Mouse (Mus musculus) kidney, postnatal 25 days (tissue): ENCODE results near the gene Hipk1.
A peak's percentile ranks its signal among the peaks of the same experiment; 100 is the strongest.

Experiments
- DNase-seq, 2 experiments: peaks; one replicate each; pipeline ENCODE4 v3.0.0; 2021; ENCODE audit warnings: mixed read lengths in 2 of 2

The Hipk1 gene

GRCm38 (mm10) chr3:103745001-103745770 lies 46.2 kb downstream of the Hipk1 start:
- DNase-seq: no peak

DNA sequence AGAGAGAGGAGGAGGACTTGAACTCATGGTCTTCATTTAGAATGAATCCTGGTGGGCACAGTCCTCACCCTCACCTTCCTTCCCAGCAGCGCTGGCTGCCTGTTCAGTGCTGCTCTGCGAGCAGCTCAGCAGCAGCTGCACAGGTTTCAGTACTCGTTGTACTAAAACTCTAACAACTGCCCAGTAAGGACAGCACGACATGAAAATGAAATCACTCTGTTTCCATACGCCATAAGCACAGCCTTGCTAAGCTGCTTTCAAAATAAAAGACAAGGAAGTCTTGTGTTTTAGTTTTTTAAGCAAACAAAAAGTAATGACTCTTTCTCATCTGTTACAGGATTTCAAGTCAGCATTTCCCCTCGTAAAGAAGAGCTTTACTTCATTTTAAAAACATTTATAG lies 48.2 kb downstream of the Hipk1 start:
- DNase-seq: no peak

- DNase-seq: no peak
Measured at GRCm38 (mm10) chr3:103740342-103740741, 51.0 kb downstream of the Hipk1 start.

GRCm38 (mm10) chr3:103739329-103739728 lies 52.0 kb downstream of the Hipk1 start, which contains the start of gene Gm10964:
Gm10964 (plus strand) TSS chr3:103739366.
- DNase-seq: no peak

- peak; percentile 84 to 95 for DNase-seq
Measured at GRCm38 (mm10) chr3:103737778-103738571, 53.4 kb downstream of the Hipk1 start, which contains the start of gene Olfml3. Olfml3 (minus strand) TSS chr3:103738001.

GRCm38 (mm10) chr3:103737061-103737754 lies 54.2 kb downstream of the Hipk1 start:
- DNase-seq: peak; percentile 50 to 60

DNA sequence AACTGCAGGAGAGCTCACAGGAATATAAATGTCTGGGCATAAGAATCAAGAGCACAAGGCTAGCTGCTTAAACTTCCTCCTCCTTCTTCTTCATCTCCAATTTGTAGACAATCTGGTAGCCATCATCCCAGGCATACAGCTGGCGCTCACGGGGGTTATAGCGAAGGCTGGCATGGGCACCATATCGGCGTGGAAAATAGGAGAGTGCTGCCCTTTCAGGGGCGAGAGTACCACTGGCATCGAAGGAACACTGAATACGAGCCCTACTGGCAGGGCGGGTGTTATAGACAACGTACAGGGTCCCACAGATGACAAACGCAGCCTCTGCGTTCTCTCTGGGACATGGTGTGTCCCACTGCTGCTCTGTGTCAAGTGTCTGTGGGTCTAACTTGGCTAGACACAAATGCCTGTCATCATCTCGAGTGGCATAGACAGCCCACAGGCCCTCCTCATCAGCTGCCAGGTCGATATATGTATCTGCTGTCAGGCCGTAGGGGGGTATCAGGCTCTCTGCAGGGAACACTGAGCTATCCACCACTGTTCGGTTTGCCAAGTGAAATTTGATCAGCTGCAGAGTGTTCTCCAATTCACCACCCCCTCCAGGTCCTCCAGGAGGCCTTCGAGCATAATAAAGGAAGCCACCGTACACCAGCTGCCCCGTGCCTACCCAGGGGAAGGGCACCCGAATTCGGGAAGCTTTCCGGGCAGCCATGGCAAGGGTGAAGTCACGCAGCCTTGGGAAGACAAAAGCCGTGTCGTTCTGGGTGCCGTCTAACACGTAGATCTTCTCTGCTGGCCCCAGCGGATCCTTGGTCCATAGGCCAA lies 55.4 kb downstream of the Hipk1 start:
- no peak for DNase-seq

GRCm38 (mm10) chr3:103734696-103735519 lies 56.5 kb downstream of the Hipk1 start:
- peak in 1 of 2 experiments; percentile 49 for DNase-seq

DNA sequence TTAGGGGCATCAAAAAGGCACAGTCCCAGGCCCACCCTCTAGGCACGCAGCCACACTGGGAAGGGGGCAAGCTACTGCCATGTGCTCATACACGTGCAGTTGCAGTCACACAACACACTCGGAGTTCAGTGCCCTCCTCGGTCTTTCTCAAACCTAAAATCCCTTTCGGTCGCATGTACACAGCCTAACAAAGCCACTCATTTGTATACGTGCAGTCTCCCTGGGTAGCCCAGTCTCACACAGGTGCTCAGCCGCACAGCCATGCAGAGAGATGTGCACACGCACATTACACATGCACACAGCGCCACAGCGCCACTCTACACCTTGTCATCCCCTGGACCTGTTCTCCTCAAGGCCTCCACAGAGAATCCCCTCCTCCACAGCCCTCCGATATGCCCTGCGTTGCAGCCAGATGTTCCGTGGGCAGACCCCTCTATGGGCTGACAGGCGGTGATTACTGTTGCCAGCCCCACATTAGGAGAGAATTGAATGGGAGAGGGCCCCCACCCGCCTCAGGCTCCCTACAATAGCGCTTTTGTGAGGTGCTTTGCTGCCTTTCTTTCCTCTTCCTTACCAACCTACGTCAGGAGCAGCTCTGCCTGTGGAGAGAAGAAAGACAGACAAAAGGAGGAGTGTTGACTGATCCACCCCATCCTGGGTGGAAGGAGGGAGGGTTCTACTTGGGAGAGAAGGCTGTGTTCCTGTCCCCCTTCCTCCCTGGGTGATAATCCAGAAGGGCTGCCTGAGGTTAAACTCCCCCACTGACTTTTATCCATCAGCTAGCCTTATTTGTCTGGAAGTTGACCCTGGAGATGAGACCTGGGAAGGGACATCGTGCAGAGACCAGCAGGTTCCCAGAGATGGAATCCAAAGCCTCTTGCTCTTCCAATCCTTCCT lies 57.3 kb downstream of the Hipk1 start:
- no peak for DNase-seq

GRCm38 (mm10) chr3:103733176-103733575 lies 58.2 kb downstream of the Hipk1 start:
- DNase-seq: no peak

DNA sequence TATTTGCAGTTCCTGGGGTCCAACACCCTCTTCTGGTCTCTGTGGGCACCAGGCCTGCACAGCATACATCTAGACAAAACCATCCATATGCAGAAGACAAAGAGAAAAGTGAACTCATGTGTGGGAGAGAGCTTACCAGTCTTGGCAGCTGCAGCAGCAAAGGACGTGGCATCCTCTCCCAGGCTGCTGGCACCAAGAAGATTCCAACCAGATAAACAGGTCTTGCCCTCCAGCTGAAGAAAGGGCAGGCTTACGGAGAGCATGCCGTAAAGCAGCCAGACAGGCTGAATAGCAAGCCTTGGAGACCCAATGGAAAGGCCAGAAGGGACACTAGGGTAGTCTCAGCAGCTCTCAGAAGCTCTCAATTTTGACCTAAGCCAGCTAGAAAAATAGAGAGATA lies 59.2 kb downstream of the Hipk1 start:
- no peak for DNase-seq

DNA sequence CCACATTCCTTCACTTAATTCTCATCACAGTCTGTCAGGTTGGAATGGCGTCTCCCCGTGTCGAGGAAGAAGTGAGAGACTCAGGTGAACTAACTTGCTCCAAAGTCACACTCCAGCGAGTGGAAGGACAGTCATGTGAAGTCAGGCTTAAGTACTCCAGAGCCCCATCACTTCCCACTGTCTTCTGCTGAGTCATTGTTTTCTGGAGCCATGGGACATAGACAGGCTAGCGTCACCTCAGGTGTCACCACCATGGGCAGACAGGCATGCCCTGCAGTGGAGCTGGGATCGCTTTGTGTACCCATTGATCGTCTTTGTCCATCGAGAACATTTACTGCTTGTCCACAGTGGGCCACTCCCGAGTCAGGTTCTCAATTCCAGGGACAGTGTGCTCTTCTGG lies 61.5 kb downstream of the Hipk1 start:
- no peak for DNase-seq

- no peak for DNase-seq
Measured at GRCm38 (mm10) chr3:103727813-103728326, 63.5 kb downstream of the Hipk1 start.

GRCm38 (mm10) chr3:103726642-103727041 lies 64.7 kb downstream of the Hipk1 start:
- no peak for DNase-seq

DNA sequence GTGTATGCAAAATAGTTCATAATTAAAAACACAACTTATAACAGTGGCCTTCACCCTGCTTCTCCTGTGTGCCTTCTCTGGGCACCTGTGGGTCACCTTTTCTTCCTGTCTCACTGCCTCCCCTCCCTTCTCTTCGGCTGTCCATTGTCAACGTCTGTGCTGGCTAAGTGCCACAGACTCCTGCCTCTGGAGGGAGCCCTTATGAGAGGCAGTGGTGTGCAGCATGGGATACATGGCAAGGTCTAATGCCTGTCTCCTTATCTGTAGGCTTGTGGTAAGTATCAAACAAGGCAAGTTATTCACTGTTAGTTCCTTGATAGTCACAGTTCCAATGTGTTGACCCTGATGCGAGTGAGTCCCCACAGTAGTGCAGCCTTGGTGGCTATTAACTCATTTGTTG lies 67.2 kb downstream of the Hipk1 start:
- DNase-seq: no peak

- DNase-seq: peak in 1 of 2 experiments; percentile 32
Measured at GRCm38 (mm10) chr3:103718728-103719127, 72.6 kb downstream of the Hipk1 start.

DNA sequence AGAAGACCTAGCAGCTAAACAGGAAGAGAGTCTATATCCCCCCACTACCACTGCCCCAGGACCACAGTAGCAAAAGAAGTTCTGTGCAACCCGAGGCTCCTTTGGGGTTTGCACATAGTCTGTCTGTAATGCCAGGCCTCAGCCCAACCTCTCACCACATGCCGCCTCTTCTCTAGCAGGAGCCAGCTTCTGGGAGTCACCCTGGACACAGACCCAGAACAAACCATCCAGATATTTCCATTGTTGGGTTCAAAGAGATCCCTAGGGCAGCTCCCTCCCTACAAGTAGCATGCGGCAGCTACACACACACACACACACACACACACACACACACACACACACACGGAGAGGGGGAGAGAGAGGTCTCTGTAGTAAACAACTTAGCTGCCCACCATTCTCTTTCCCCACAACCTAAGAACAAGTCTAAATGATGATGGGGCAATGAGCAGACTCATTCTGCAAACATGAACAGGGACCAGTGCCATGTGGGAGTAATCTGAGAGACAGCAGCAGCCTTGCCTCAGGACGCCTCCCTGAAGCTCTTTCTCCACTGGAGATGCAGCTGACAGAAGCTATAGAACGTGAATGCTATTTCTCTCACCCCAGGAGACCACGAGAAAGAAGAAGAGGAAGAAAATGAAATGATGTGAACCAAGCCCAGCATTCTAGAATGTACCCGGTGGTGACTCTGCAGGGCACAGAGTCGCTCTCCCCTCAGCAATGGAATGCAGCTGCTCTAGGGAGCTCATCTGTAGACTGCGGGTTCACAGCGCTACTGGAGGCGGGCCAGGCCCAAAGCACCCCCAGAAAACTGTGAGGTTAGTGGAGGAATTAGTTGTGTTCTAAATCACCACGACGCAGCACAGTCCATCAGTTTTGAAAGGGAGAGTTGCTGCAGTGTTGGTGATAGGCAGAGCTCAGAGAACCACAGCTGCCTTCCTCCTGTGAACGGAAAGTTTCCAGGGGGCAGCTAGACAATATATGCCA lies 74.3 kb downstream of the Hipk1 start:
- DNase-seq: peak in 1 of 2 experiments; percentile 10

GRCm38 (mm10) chr3:103715762-103716693 lies 75.3 kb downstream of the Hipk1 start:
- DNase-seq: peak; percentile 66 to 67
